In the genomic region with DNA sequence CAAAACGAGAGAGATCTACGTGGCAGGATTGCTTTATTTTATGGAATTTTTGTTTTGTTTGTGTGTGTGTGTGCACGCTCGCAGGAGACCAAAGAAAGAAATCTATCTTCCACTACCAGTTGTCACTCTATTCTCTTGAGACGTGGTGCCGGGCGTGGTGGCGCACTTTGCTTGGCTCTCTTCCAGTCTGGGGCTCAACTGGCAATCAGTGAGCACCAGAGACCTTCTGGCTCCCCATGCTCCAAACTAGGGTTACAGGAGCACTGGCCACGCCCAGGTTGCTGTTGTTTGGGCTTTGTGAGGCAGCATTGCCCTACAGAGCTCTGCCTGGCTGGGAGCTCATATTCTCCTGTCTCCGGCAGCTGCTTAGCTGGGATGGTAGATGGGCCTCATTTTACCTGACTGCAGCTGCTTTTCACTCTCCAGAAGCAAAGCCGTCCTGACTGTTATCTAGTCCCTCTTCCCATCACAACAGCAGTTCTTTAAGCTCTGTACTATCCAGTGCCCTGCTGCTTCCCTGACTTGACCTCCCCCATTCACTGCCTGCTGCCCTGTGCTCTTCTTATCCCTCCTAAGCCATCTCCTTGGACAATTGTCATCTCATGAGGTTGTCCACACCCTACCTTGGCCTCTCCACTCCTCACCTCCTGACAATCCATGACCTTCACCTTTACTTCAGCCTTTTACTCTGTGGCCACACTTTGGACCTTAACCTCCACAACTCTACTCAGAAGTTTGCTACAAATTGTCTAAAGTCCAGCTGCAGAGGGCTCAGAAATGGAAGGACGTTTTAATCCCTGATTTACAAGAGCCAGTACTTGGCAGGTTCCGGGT, we compare ENCODE assay signal across 10 mouse cellular contexts. TPM values are rescaled to one million over a fixed set of nuclear protein-coding genes. Genes with fewer than 3 reads are reported as not detected.
DNase-seq lines count a peak whose midpoint lies in the region; ATAC-seq and TF ChIP-seq lines count a peak whose summit lies in the region.
"Had no signal": no experiment of that assay in that cellular context is flagged by ENCODE, and none has a peak within 500 bp of the region (broad histone marks: within the 10 kb centered on the region; RNA-seq: fewer than 3 reads in every experiment).

No protein-coding gene starts in this region.

- peak; percentile 89 for ATAC-seq in liver, embryonic 11.5 days (replicated peaks; ENCODE audit: low FRiP score)
- ATAC-seq in stomach, postnatal 0 days (ENCODE audit: low FRiP score, low TSS enrichment) = no peak

- WGBS in liver, embryonic 11.5 days = 44% methylated on average over 13 of the region's 13 CpGs
- 50% methylated on average over 13 of the region's 13 CpGs for WGBS in stomach, postnatal 0 days
- 86% methylated on average over 13 of the region's 13 CpGs for whole genome bisulfite sequencing in thymus, adult 2 months

- H3K4me2 ChIP-seq in liver, embryonic 11.5 days = peak overlapping the region; percentile 15
- no peak overlapping the region for H3K4me2 ChIP-seq in stomach, postnatal 0 days (replicated peaks; ENCODE audit: low read depth)
- H3K4me2 ChIP-seq: embryonic facial prominence, embryonic 12.5 days; limb, embryonic 15.5 days had no signal

- DNase-seq in adrenal gland, adult (ENCODE audit: inconsistent age in 2 of 2, low spot score in 1 of 2) = peak; percentile 41 to 65
- DNase-seq in adrenal gland, postnatal 4 days (ENCODE audit: low spot score in 2 of 2) = no peak
- DNase-seq in lung, postnatal 10 days = peak; percentile 14
- DNase-seq in lung, postnatal 36 days = no peak
- peak; percentile 42 for DNase-seq in liver, embryonic 11.5 days (ENCODE audit: low spot score)
- DNase-seq in stomach, postnatal 0 days (ENCODE audit: low spot score) = peak; percentile 23
- no peak for DNase-seq in thymus, adult 2 months
- no peak for DNase-seq in urinary bladder, postnatal 25 days (ENCODE audit: low spot score)

- TF ChIP-seq POLR2A in thymus, adult 2 months (IDR thresholded peaks at IDR 0.05; ENCODE audit: control insufficient read depth, extremely low read depth, insufficient read depth, low read length, poor library complexity) = no peak

- peaks cover 14% of the 10 kb centered on the region for H3K4me1 ChIP-seq in liver, embryonic 11.5 days (replicated peaks; ENCODE audit: control insufficient read depth, insufficient read depth, low read length)
- no peaks in the 10 kb centered on the region for H3K4me1 ChIP-seq in stomach, postnatal 0 days (replicated peaks; ENCODE audit: control insufficient read depth, insufficient read depth)
- no peaks in the 10 kb centered on the region for H3K4me1 ChIP-seq in thymus, adult 2 months (replicated peaks; ENCODE audit: control insufficient read depth, insufficient read depth, low read length)
- H3K4me1 ChIP-seq: embryonic facial prominence, embryonic 12.5 days; limb, embryonic 15.5 days had no signal

- H3K27ac ChIP-seq in liver, embryonic 11.5 days (ENCODE audit: low read depth, low read length) = peak overlapping the region; percentile 75
- no peak overlapping the region for H3K27ac ChIP-seq in stomach, postnatal 0 days (replicated peaks)
- H3K27ac ChIP-seq in thymus, adult 2 months (ENCODE audit: control insufficient read depth, insufficient read depth, low read length) = no peak overlapping the region
- H3K27ac ChIP-seq: embryonic facial prominence, embryonic 12.5 days; limb, embryonic 15.5 days had no signal

- no peaks in the 10 kb centered on the region for H3K27me3 ChIP-seq in liver, embryonic 11.5 days (replicated peaks; ENCODE audit: control insufficient read depth, insufficient read depth, low read length)
- no peaks in the 10 kb centered on the region for H3K27me3 ChIP-seq in stomach, postnatal 0 days (ENCODE audit: control insufficient read depth, insufficient read depth, low read length)
- no peaks in the 10 kb centered on the region for H3K27me3 ChIP-seq in thymus, adult 2 months (ENCODE audit: control insufficient read depth, insufficient read depth, low read length)
- H3K27me3 ChIP-seq: embryonic facial prominence, embryonic 12.5 days; limb, embryonic 15.5 days had no signal

- no peak for TF ChIP-seq EP300 in stomach, postnatal 0 days (optimal IDR thresholded peaks at IDR 0.05)

- H3K9me3 ChIP-seq in liver, embryonic 11.5 days (ENCODE audit: control insufficient read depth, low read length) = no peaks in the 10 kb centered on the region
- H3K9me3 ChIP-seq in stomach, postnatal 0 days (ENCODE audit: control insufficient read depth, low read length) = no peaks in the 10 kb centered on the region
- H3K9me3 ChIP-seq: embryonic facial prominence, embryonic 12.5 days; limb, embryonic 15.5 days had no signal

- H3K36me3 ChIP-seq in liver, embryonic 11.5 days (ENCODE audit: control insufficient read depth, insufficient read depth, low read length) = no peaks in the 10 kb centered on the region
- no peaks in the 10 kb centered on the region for H3K36me3 ChIP-seq in stomach, postnatal 0 days (ENCODE audit: control insufficient read depth, insufficient read depth, low read length)
- no peaks in the 10 kb centered on the region for H3K36me3 ChIP-seq in thymus, adult 2 months (ENCODE audit: control insufficient read depth, insufficient read depth, low read length)
- H3K36me3 ChIP-seq: embryonic facial prominence, embryonic 12.5 days; limb, embryonic 15.5 days had no signal

- peak overlapping the region; percentile 25 for H3K9ac ChIP-seq in liver, embryonic 11.5 days (ENCODE audit: low read depth, low read length)
- no peak overlapping the region for H3K9ac ChIP-seq in stomach, postnatal 0 days (ENCODE audit: low read length)
- H3K9ac ChIP-seq: embryonic facial prominence, embryonic 12.5 days; limb, embryonic 15.5 days had no signal

- H3K4me3 ChIP-seq in liver, embryonic 11.5 days (ENCODE audit: low read depth, low read length) = no peak overlapping the region
- no peak overlapping the region for H3K4me3 ChIP-seq in stomach, postnatal 0 days (ENCODE audit: low read depth, low read length)
- no peak overlapping the region for H3K4me3 ChIP-seq in thymus, adult 2 months (ENCODE audit: control insufficient read depth, insufficient read depth, low read length)
- H3K4me3 ChIP-seq: embryonic facial prominence, embryonic 12.5 days; limb, embryonic 15.5 days had no signal

- no peak for TF ChIP-seq CTCF in stomach, postnatal 0 days (IDR thresholded peaks at IDR 0.05; ENCODE audit: low read depth)
- no peak for TF ChIP-seq CTCF in thymus, adult 2 months (IDR thresholded peaks at IDR 0.05; ENCODE audit: borderline replicate concordance, control insufficient read depth, extremely low read depth, insufficient read depth, low read length, poor library complexity)

RNA-seq across cellular contexts. Expression of gene Ahcy, which starts 16.8 kb away (rescaled TPM):
- total RNA-seq in adrenal gland, postnatal 4 days (2021) = 10 to 100 TPM; 75.1 to 88.2 TPM
- polyA plus RNA-seq in liver, embryonic 11.5 days (2014; fragmentation: Nextera tagmentation; extraction: Ambion mirVana) = 107 and 114 TPM in 2 replicates
- polyA plus RNA-seq in stomach, postnatal 0 days (2015; fragmentation: Nextera tagmentation; extraction: Ambion mirVana) = 23.8 and 25.2 TPM in 2 replicates
- 90.7 and 99.4 TPM in 2 replicates for polyA plus RNA-seq in thymus, adult 2 months (2012; rRNA removed)

RNA-seq across cellular contexts. Expression of gene Itch, which starts 42.2 kb away (rescaled TPM):
- 10 to 100 TPM; 51.8 to 52.8 TPM for total RNA-seq in adrenal gland, postnatal 4 days (2021)
- 38.7 and 39.7 TPM in 2 replicates for polyA plus RNA-seq in liver, embryonic 11.5 days (2014; fragmentation: Nextera tagmentation; extraction: Ambion mirVana)
- 17.6 and 18.4 TPM in 2 replicates for polyA plus RNA-seq in stomach, postnatal 0 days (2015; fragmentation: Nextera tagmentation; extraction: Ambion mirVana)
- polyA plus RNA-seq in thymus, adult 2 months (2012; rRNA removed) = 15.4 and 16.9 TPM in 2 replicates

Comparison
In these comparisons a context has a peak if more than half of its experiments do, and no peak if none do; other contexts are left out.
1. DNase-seq: peak in adrenal gland, adult (2 of 2), lung, postnatal 10 days (single experiment), liver, embryonic 11.5 days (single experiment) and stomach, postnatal 0 days (single experiment); none in adrenal gland, postnatal 4 days (0 of 2), lung, postnatal 36 days (single experiment), thymus, adult 2 months (single experiment) and urinary bladder, postnatal 25 days (single experiment).